ENCODE assay signal across 24 mouse cellular contexts in genomic region chr5:4019377-4019776, GRCm38 (mm10).
A peak's percentile ranks its signal among the peaks of the same experiment; 100 is the strongest.
DNase-seq lines count a peak whose midpoint lies in the region; ATAC-seq and TF ChIP-seq lines count a peak whose summit lies in the region.
"Had no signal": no experiment of that assay in that cellular context is flagged by ENCODE, and none has a peak within 500 bp of the region (broad histone marks: within the 10 kb centered on the region; RNA-seq: fewer than 3 reads in every experiment).

No protein-coding gene starts in this region.

- no peaks in the 10 kb centered on the region; the same call in 1 of the 2 replicates for H3K4me1 ChIP-seq in liver, postnatal 0 days (ENCODE audit: insufficient read depth)
- no peaks in the 10 kb centered on the region for H3K4me1 ChIP-seq in hindbrain, embryonic 14.5 days (replicated peaks; ENCODE audit: control insufficient read depth, insufficient read depth, low read length)
- H3K4me1 ChIP-seq: forebrain, embryonic 15.5 days; midbrain, embryonic 13.5 days had no signal

- no peak overlapping the region for H3K4me3 ChIP-seq in liver, postnatal 0 days (ENCODE audit: low read depth, low read length)
- H3K4me3 ChIP-seq in hindbrain, embryonic 14.5 days (replicated peaks; ENCODE audit: low read length) = no peak overlapping the region
- H3K4me3 ChIP-seq: embryonic facial prominence, embryonic 15.5 days; forebrain, embryonic 15.5 days; midbrain, embryonic 13.5 days had no signal

- intact Hi-C loops in left cerebral cortex, postnatal 25 days (cut with DNase I) = no loop called here

- peak; percentile 83 for ATAC-seq in liver, postnatal 0 days
- no peak for ATAC-seq in hindbrain, embryonic 14.5 days (ENCODE audit: low FRiP score)
- ATAC-seq: forebrain, embryonic 15.5 days; hindbrain, embryonic 16.5 days; midbrain, embryonic 13.5 days; Patski had no signal

- no peak overlapping the region for H3K9ac ChIP-seq in liver, postnatal 0 days (replicated peaks)
- no peak overlapping the region for H3K9ac ChIP-seq in hindbrain, embryonic 14.5 days
- H3K9ac ChIP-seq: embryonic facial prominence, embryonic 15.5 days; forebrain, embryonic 15.5 days; midbrain, embryonic 13.5 days had no signal

- TF ChIP-seq CTCF in liver, postnatal 0 days (IDR thresholded peaks at IDR 0.05; ENCODE audit: low read depth) = no peak

- no peaks in the 10 kb centered on the region for H3K9me3 ChIP-seq in liver, postnatal 0 days (ENCODE audit: low read length)
- no peaks in the 10 kb centered on the region for H3K9me3 ChIP-seq in hindbrain, embryonic 14.5 days (ENCODE audit: control insufficient read depth, low read length)
- H3K9me3 ChIP-seq: embryonic facial prominence, embryonic 15.5 days; forebrain, embryonic 15.5 days; G1E; midbrain, embryonic 13.5 days had no signal

- H3K27me3 ChIP-seq in liver, postnatal 0 days (ENCODE audit: insufficient read depth, low read length) = no peaks in the 10 kb centered on the region
- H3K27me3 ChIP-seq in hindbrain, embryonic 14.5 days (ENCODE audit: control insufficient read depth, insufficient read depth, low read length) = no peaks in the 10 kb centered on the region
- H3K27me3 ChIP-seq: CH12.LX; embryonic facial prominence, embryonic 15.5 days; forebrain, embryonic 15.5 days; midbrain, embryonic 13.5 days; Patski had no signal

- peaks cover 5% of the 10 kb centered on the region; the same call in 1 of the 2 replicates for H3K36me3 ChIP-seq in liver, postnatal 0 days (replicated peaks; ENCODE audit: insufficient read depth, low read length)
- H3K36me3 ChIP-seq in hindbrain, embryonic 14.5 days (replicated peaks; ENCODE audit: control insufficient read depth, insufficient read depth) = peaks cover 81% of the 10 kb centered on the region

- TF ChIP-seq EP300 in liver, postnatal 0 days (IDR thresholded peaks at IDR 0.05; ENCODE audit: low read depth) = no peak

- no peak for DNase-seq in liver, postnatal 0 days
- DNase-seq in liver = no peak
- DNase-seq in kidney, adult 8-10 months = peak; percentile 56 to 79
- DNase-seq in kidney, postnatal 25 days = peak; percentile 34 to 69
- no peak for DNase-seq in c-Kit-positive CD71-positive TER-119-positive erythroid progenitor cells, embryonic 14.5 days (ENCODE audit: low spot score)
- DNase-seq in left cerebral cortex, postnatal 25 days (ENCODE audit: low spot score in 2 of 2) = no peak
- no peak for DNase-seq in hindbrain, embryonic 14.5 days (ENCODE audit: low spot score)
- DNase-seq: adrenal gland, postnatal 36 days; B cell, adult 2 months; cerebellum, adult 11 months; cerebellum, adult 9-11 months; gastrocnemius, postnatal 10 days; heart, adult 11 months; lung, adult 2 months; lung, postnatal 14 days; right cerebral cortex, postnatal 4 days had no signal

- 68% methylated on average over 4 of the region's 4 CpGs for WGBS in liver, postnatal 0 days (ENCODE audit: insufficient replicate concordance)
- 95% methylated on average over 4 of the region's 4 CpGs for WGBS in hindbrain, embryonic 14.5 days

- no peak overlapping the region for H3K4me2 ChIP-seq in liver, postnatal 0 days (ENCODE audit: low read depth, low read length)
- no peak overlapping the region for H3K4me2 ChIP-seq in hindbrain, embryonic 14.5 days (replicated peaks)
- H3K4me2 ChIP-seq: embryonic facial prominence, embryonic 15.5 days; forebrain, embryonic 15.5 days; heart, embryonic 11.5 days; midbrain, embryonic 13.5 days had no signal

- peak overlapping the region; percentile 57 for H3K27ac ChIP-seq in liver, postnatal 0 days (ENCODE audit: low read depth)
- H3K27ac ChIP-seq in hindbrain, embryonic 14.5 days = no peak overlapping the region
- H3K27ac ChIP-seq: embryonic facial prominence, embryonic 15.5 days; forebrain, embryonic 15.5 days; midbrain, embryonic 13.5 days had no signal

Comparison
In these comparisons a context has a peak if more than half of its experiments do, and no peak if none do; other contexts are left out.
1. DNase-seq: peak in kidney, adult 8-10 months (2 of 2) and kidney, postnatal 25 days (2 of 2); none in liver, postnatal 0 days (single experiment), liver (single experiment), c-Kit-positive CD71-positive TER-119-positive erythroid progenitor cells, embryonic 14.5 days (single experiment), left cerebral cortex, postnatal 25 days (0 of 2) and hindbrain, embryonic 14.5 days (single experiment).